Mouse (Mus musculus) hindbrain, embryonic 16.5 days (tissue): ENCODE results near the gene H2-K1. TPM values are rescaled to one million over a fixed set of nuclear protein-coding genes. Genes with fewer than 3 reads are reported as not detected.
"Not testable (repeated sequence)": the region's sequence is repeated elsewhere in the genome, so short reads cannot be mapped to it uniquely, and the experiment has no call there.

Experiments used
- ATAC-seq: fragments of 200-750 bp; cut with Nextera tagmentation; 2 replicates; pipeline ENCODE4 v1.8.0; 2017; ENCODE audit warnings: moderate TSS enrichment, moderate library complexity
- H3K27ac ChIP-seq: fragments of 300-500 bp; sonication (generic); 2 replicates; pipeline ENCODE4 v1.5.1; 2014; ENCODE audit warnings: low read depth, mild to moderate bottlenecking, control low read depth, low read length, moderate library complexity
- H3K27me3 ChIP-seq: fragments of 300-500 bp; sonication (generic); replicated peaks from 2 replicates; pipeline ENCODE4 v1.6.1; 2014; ENCODE audit warnings: low read length; ENCODE audit not compliant: control insufficient read depth, insufficient read depth
- H3K36me3 ChIP-seq: fragments of 300-500 bp; sonication (generic); 2 replicates; pipeline ENCODE4 v1.6.1; 2014; ENCODE audit warnings: mild to moderate bottlenecking, low read length, moderate library complexity, mixed read lengths; ENCODE audit not compliant: control insufficient read depth, insufficient read depth
- H3K4me1 ChIP-seq: fragments of 300-500 bp; sonication (generic); 2 replicates; pipeline ENCODE4 v1.6.1; 2014; ENCODE audit warnings: low read depth, low read length; ENCODE audit not compliant: control insufficient read depth, insufficient read depth
- H3K4me2 ChIP-seq: fragments of 300-500 bp; sonication (generic); 2 replicates; pipeline ENCODE4 v1.6.1; 2014; ENCODE audit warnings: mild to moderate bottlenecking, low read length, control low read depth, moderate library complexity
- H3K4me3 ChIP-seq: fragments of 300-500 bp; sonication (generic); 2 replicates; pipeline ENCODE4 v1.5.1; 2014; ENCODE audit warnings: mild to moderate bottlenecking, low read length, control low read depth, moderate library complexity
- H3K9ac ChIP-seq: fragments of 300-500 bp; sonication (generic); 2 replicates; pipeline ENCODE4 v1.6.1; 2014; ENCODE audit warnings: low read depth, mild to moderate bottlenecking, control low read depth, low read length, moderate library complexity
- H3K9me3 ChIP-seq: fragments of 300-500 bp; sonication (generic); 2 replicates; pipeline ENCODE4 v1.6.1; 2014; ENCODE audit warnings: mild to moderate bottlenecking, low read length, moderate library complexity; ENCODE audit not compliant: control insufficient read depth
- WGBS: fragments of 180-500 bp; shearing (Covaris S2); extraction: QIAGEN DNeasy Blood & Tissue Kit; methylation state at CpG from one replicate; pipeline ENCODE4 v1.1.7; 2014; 5-methylcytosine and 5-hydroxymethylcytosine counted together
- polyA plus RNA-seq: library from polyadenylated mRNA; unstranded; fragments of >200 nt; fragmentation: Nextera tagmentation; extraction: Ambion mirVana; gene quantifications from 2 replicates; pipeline ENCODE4 v1.2.1, GENCODE M21; 2015

Gene H2-K1
- polyA plus RNA-seq, 1 experiment from 2014 or later = 18.8 TPM

- ATAC-seq = peak; percentile 54
- 3% methylated on average over 76 of the region's 87 CpGs for WGBS
Observed at GRCm38 (mm10) chr17:33999341-34000149, 602 bp downstream of the H2-K1 start.

GRCm38 (mm10) chr17:33998697-33999096 is 1.4 kb downstream of the H2-K1 start:
- H3K4me1 ChIP-seq, H3K4me2 ChIP-seq, H3K4me3 ChIP-seq, ATAC-seq, H3K9ac ChIP-seq, H3K9me3 ChIP-seq, H3K27ac ChIP-seq, H3K36me3 ChIP-seq: not testable (repeated sequence)
- H3K27me3 ChIP-seq = peaks cover 12% of the 10 kb centered on the region
- WGBS = 63% methylated on average over 5 of the region's 5 CpGs

More at GRCm38 (mm10) chr17:33999341-34000149, 602 bp downstream of the H2-K1 start:
- Histone ChIP-seq H3K27ac (no peak overlapping the region), H3K9me3 (no peaks in the 10 kb centered on the region), H3K4me2 (peak overlapping the region; percentile 97), H3K9ac (peak overlapping the region; percentile 68), H3K27me3 (peaks cover 12% of the 10 kb centered on the region), H3K4me1 (peaks cover 3% of the 10 kb centered on the region), H3K4me3 (peak overlapping the region; percentile 58), H3K36me3 (no peaks in the 10 kb centered on the region)

GRCm38 (mm10) chr17:33997025-33997424 is 3.1 kb downstream of the H2-K1 start:
- not testable (repeated sequence) for H3K4me3 ChIP-seq, H3K27ac ChIP-seq, H3K9me3 ChIP-seq, H3K36me3 ChIP-seq, H3K4me2 ChIP-seq, H3K4me1 ChIP-seq, H3K9ac ChIP-seq, ATAC-seq
- peaks cover 12% of the 10 kb centered on the region for H3K27me3 ChIP-seq
- WGBS = 96% methylated on average over 2 of the region's 2 CpGs

- H3K4me3 ChIP-seq = no peak overlapping the region
- no peak overlapping the region for H3K9ac ChIP-seq
- H3K9me3 ChIP-seq = no peaks in the 10 kb centered on the region
- H3K4me1 ChIP-seq = peaks cover 3% of the 10 kb centered on the region
- H3K27me3 ChIP-seq = peaks cover 6% of the 10 kb centered on the region
- WGBS = 75% methylated on average over 3 of the region's 3 CpGs
- ATAC-seq = no peak
- H3K4me2 ChIP-seq = no peak overlapping the region
- H3K27ac ChIP-seq = no peak overlapping the region
- no peaks in the 10 kb centered on the region for H3K36me3 ChIP-seq
Observed at GRCm38 (mm10) chr17:33995651-33996050, 4.5 kb downstream of the H2-K1 start.

- 89% methylated on average over 8 of the region's 8 CpGs for WGBS
Observed at GRCm38 (mm10) chr17:33994959-33995358, 5.2 kb downstream of the H2-K1 start.

GRCm38 (mm10) chr17:33991788-33992664 is 8.1 kb downstream of the H2-K1 start:
- Histone ChIP-seq H3K9ac (no peak overlapping the region), H3K4me3 (no peak overlapping the region), H3K4me1 (no peaks in the 10 kb centered on the region), H3K9me3 (no peaks in the 10 kb centered on the region), H3K36me3 (no peaks in the 10 kb centered on the region), H3K27ac (no peak overlapping the region), H3K27me3 (no peaks in the 10 kb centered on the region), H3K4me2 (no peak overlapping the region)
- 34% methylated on average over 10 of the region's 10 CpGs for WGBS
- ATAC-seq = peak; percentile 52; the same call in 1 of the 2 replicates

More at GRCm38 (mm10) chr17:33994959-33995358, 5.2 kb downstream of the H2-K1 start:
- no peaks in the 10 kb centered on the region for H3K36me3 ChIP-seq
- H3K9me3 ChIP-seq = no peaks in the 10 kb centered on the region
- no peak overlapping the region for H3K4me3 ChIP-seq
- no peak for ATAC-seq
- no peak overlapping the region for H3K9ac ChIP-seq
- peaks cover 2% of the 10 kb centered on the region for H3K4me1 ChIP-seq
- no peak overlapping the region for H3K27ac ChIP-seq
- H3K27me3 ChIP-seq = peaks cover 1% of the 10 kb centered on the region
- no peak overlapping the region for H3K4me2 ChIP-seq

GRCm38 (mm10) chr17:33982136-33982535 is 18.0 kb downstream of the H2-K1 start:
- H3K9ac ChIP-seq, H3K27ac ChIP-seq, H3K4me1 ChIP-seq, H3K9me3 ChIP-seq, ATAC-seq, H3K36me3 ChIP-seq: not testable (repeated sequence)
- H3K27me3 ChIP-seq = peaks cover 24% of the 10 kb centered on the region
- 8% methylated on average over 8 of the region's 8 CpGs for WGBS
- H3K4me2 ChIP-seq = peak overlapping the region; percentile 59
- H3K4me3 ChIP-seq = peak overlapping the region; percentile 53

- H3K4me2 ChIP-seq = peak overlapping the region; percentile 59
- peak; percentile 97 for ATAC-seq
- H3K36me3 ChIP-seq, H3K4me1 ChIP-seq, H3K9me3 ChIP-seq: not testable (repeated sequence)
- H3K27ac ChIP-seq = peak overlapping the region; percentile 91
- peak overlapping the region; percentile 72 for H3K9ac ChIP-seq
- 1% methylated on average over 27 of the region's 27 CpGs for WGBS
- H3K4me3 ChIP-seq = peak overlapping the region; percentile 53
- peaks cover 31% of the 10 kb centered on the region for H3K27me3 ChIP-seq
Observed at GRCm38 (mm10) chr17:33981192-33981909, 18.8 kb downstream of the H2-K1 start.
